Mouse (Mus musculus) forebrain, embryonic 16.5 days (tissue): ENCODE data around the gene Mmd. TPM values are rescaled to one million over a fixed set of nuclear protein-coding genes. Genes with fewer than 3 reads are reported as not detected.
A peak's percentile ranks its signal among the peaks of the same experiment; 100 is the strongest.

Experiments
- ATAC-seq: fragments of 200-750 bp; cut with Nextera tagmentation; 2 replicates; pipeline ENCODE4 v1.8.0; 2017; ENCODE audit warnings: mild to moderate bottlenecking, moderate library complexity
- H3K27ac ChIP-seq: fragments of 300-500 bp; sonication (generic); 2 replicates; pipeline ENCODE4 v1.5.1; 2014; ENCODE audit warnings: low read length, control low read depth
- H3K27me3 ChIP-seq: fragments of 300-500 bp; sonication (generic); replicated peaks from 2 replicates; pipeline ENCODE4 v1.6.1; 2014; ENCODE audit warnings: low read length; ENCODE audit not compliant: control insufficient read depth, insufficient read depth
- H3K36me3 ChIP-seq: fragments of 300-500 bp; sonication (generic); 2 replicates; pipeline ENCODE4 v1.6.1; 2014; ENCODE audit not compliant: control insufficient read depth, insufficient read depth
- H3K4me1 ChIP-seq: fragments of 300-500 bp; sonication (generic); replicated peaks from 2 replicates; pipeline ENCODE4 v1.6.1; 2014; ENCODE audit warnings: low read length; ENCODE audit not compliant: control insufficient read depth, insufficient read depth
- H3K4me2 ChIP-seq: fragments of 300-500 bp; sonication (generic); 2 replicates; pipeline ENCODE4 v1.6.1; 2014; ENCODE audit warnings: mild to moderate bottlenecking, low read length, control low read depth
- H3K4me3 ChIP-seq: fragments of 300-500 bp; sonication (generic); replicated peaks from 2 replicates; pipeline ENCODE4 v1.5.1; 2014; ENCODE audit warnings: mild to moderate bottlenecking, low read length, control low read depth
- H3K9ac ChIP-seq: fragments of 300-500 bp; sonication (generic); replicated peaks from 2 replicates; pipeline ENCODE4 v1.6.1; 2014; ENCODE audit warnings: low read depth, low read length, control low read depth
- H3K9me3 ChIP-seq: fragments of 300-500 bp; sonication (generic); 2 replicates; pipeline ENCODE4 v1.6.1; 2016; ENCODE audit warnings: low read length; ENCODE audit not compliant: control insufficient read depth
- WGBS: fragments of 180-500 bp; shearing (Covaris S2); extraction: QIAGEN DNeasy Blood & Tissue Kit; methylation state at CpG from one replicate; pipeline ENCODE4 v1.1.7; 2014; 5-methylcytosine and 5-hydroxymethylcytosine counted together
- polyA plus RNA-seq: library from polyadenylated mRNA; unstranded; fragments of >200 nt; fragmentation: Nextera tagmentation; extraction: Ambion mirVana; gene quantifications from 2 replicates; pipeline ENCODE4 v1.2.1, GENCODE M21; 2015

Gene Mmd
- 104 and 107 TPM in 2 replicates for polyA plus RNA-seq

DNA sequence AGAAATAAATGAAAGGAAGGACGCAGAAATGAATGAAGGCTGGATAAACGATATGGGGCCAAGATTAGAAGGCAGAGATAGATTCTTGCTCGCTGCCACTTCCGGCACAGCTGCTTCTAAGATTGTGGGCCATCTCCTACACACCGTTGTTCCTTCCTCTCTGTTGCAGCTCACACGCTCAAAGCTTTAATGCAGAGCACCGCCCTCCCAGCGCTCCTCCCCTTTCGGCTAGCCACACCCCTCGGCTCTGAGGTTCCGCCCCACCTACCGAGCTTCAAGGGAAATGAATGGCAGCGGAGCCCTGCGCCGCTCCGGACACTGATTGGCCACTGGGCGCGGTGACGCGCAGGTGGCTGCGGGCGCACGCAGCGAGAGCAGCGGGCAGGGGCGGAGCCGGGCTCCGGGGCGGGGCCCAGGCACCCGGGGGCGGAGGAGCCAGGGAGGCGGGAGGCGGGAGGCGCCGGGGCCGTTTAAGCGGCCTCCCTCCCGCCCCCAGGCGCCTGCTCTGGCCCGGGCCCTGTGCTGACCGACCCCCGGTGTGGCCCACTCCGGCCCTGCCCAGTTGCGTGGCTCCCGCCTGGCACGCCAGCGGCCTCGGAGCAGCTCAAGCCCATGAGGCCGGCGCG is at the start of gene Mmd:
Gene Mmd, plus strand, starts transcription at position 432 of the 626 bp plus-strand sequence.
- H3K27ac ChIP-seq: peak within 1 kb of the TSS; percentile 94
- H3K9ac ChIP-seq: peak within 1 kb of the TSS; percentile 93
- H3K27me3 ChIP-seq: no peaks in the 10 kb centered on the region
- WGBS: under 1% methylated on average over 41 of the region's 51 CpGs
- no peaks in the 10 kb centered on the region for H3K36me3 ChIP-seq
- peak within 1 kb of the TSS; percentile 96 for H3K4me3 ChIP-seq
- ATAC-seq: peak; percentile 99
- peaks cover 22% of the 10 kb centered on the region for H3K4me1 ChIP-seq
- H3K9me3 ChIP-seq: no peaks in the 10 kb centered on the region
- H3K4me2 ChIP-seq: peak within 1 kb of the TSS; percentile 65

DNA sequence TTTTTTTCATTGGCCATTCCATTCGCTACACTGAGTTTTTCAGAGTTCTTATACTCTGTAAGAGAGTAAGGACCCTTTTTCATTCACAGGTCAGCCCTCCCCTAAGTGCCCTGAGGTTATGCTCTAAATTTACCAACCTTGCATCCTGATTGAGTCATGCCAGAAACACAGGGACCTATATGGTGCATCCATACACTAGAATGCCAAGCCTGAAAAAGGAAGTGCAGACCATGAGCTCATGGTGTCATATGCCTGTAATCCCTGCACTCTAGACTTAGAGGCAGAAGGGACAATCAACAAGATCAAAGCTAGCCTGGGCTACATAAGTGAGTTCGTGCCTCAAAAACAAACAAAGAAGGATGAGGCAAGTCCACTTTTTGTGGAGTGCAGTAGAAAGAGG is 48.4 kb upstream of the Mmd start:
- Histone ChIP-seq H3K27me3 (no peaks in the 10 kb centered on the region), H3K9ac (no peak overlapping the region), H3K4me3 (no peak overlapping the region), H3K4me1 (0 out of 2 replicates have a peak, but pooled peaks cover 1% of the 10 kb centered on the region), H3K9me3 (no peaks in the 10 kb centered on the region), H3K36me3 (no peaks in the 10 kb centered on the region), H3K4me2 (no peak overlapping the region), H3K27ac (no peak overlapping the region)
- WGBS: 89% methylated on average over 2 of the region's 2 CpGs
- ATAC-seq: no peak

DNA sequence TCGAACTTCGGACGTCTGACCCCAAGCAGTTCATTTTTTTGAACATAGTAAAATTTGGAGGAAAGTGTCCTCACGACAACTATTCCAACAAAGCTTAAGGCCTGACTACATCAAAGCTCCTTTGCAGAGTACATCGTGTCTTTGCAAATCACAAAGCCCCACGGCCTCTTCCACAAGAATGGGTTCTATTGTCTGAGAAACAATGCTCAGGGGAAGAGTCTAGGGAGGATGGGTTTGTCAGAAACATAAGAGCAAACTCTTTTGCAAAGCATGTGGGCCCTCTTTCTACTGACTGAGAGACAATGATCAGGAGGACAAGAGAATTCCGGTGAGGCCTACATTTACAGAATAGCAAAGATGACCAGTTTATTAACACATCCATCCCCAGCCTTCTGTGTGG is 35.0 kb upstream of the Mmd start:
- no peaks in the 10 kb centered on the region for H3K9me3 ChIP-seq
- H3K4me3 ChIP-seq: no peak overlapping the region
- ATAC-seq: no peak
- no peak overlapping the region for H3K4me2 ChIP-seq
- WGBS: 62% methylated on average over 7 of the region's 7 CpGs
- H3K27me3 ChIP-seq: no peaks in the 10 kb centered on the region
- no peaks in the 10 kb centered on the region for H3K4me1 ChIP-seq
- no peak overlapping the region for H3K9ac ChIP-seq
- no peak overlapping the region for H3K27ac ChIP-seq
- no peaks in the 10 kb centered on the region for H3K36me3 ChIP-seq

DNA sequence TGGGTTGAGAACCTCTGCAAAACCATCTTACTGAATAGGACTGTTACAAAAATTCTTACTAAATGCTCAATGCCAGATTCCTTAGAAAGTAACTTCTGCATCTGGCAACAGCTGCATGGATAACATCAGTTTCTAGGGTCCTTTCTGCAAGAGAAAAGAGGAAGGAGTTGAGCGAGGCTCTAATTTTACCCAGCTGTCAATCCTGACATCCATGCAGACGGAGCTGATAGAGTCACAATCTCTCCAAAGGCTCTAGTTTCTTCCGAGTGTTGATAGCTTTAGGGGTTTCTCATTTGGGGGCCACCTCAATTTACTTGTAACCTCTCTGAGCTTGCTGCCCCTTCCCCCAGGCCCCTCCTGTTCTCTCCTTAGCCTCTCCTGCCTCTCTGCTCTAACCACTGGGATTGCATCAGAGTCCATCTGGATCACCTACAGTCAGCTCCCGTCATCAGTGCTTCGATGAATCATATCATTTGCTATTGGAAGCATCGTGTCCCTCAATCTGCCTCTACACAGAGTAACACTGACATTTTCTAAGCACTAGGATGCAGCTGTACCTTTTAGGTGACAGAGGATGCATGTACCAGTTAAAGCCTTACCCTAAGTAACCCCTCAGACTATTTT is 29.1 kb upstream of the Mmd start:
- ATAC-seq: no peak
- Histone ChIP-seq H3K4me3 (no peak overlapping the region), H3K27ac (no peak overlapping the region), H3K36me3 (no peaks in the 10 kb centered on the region), H3K9me3 (no peaks in the 10 kb centered on the region), H3K27me3 (no peaks in the 10 kb centered on the region), H3K9ac (no peak overlapping the region), H3K4me2 (no peak overlapping the region), H3K4me1 (no peaks in the 10 kb centered on the region)
- WGBS: 84% methylated on average over 6 of the region's 6 CpGs

DNA sequence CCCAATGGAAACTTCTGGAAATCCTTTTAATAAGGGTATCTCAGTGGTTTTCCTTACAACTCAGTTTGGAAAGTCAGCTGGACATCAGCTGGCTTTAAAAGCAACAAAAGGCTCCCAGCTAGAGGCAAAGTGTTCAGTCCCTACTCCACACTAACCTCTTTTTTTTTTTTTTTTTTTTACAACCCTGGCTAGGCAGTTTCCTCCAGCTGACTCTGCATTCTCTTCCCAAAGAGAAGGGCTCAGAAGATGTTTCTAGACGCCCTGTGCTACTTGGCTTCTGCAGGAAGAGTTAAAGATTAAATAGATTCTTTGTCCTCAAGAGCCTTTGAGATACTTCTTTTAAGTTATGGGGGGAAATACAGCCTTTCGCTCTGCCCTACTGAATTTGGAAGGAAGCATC is 28.5 kb upstream of the Mmd start:
- no peaks in the 10 kb centered on the region for H3K9me3 ChIP-seq
- H3K4me2 ChIP-seq: no peak overlapping the region
- no peak overlapping the region for H3K4me3 ChIP-seq
- H3K36me3 ChIP-seq: no peaks in the 10 kb centered on the region
- 54% methylated on average over 2 of the region's 2 CpGs for WGBS
- H3K27me3 ChIP-seq: no peaks in the 10 kb centered on the region
- H3K9ac ChIP-seq: no peak overlapping the region
- no peak for ATAC-seq
- no peaks in the 10 kb centered on the region for H3K4me1 ChIP-seq
- no peak overlapping the region for H3K27ac ChIP-seq

DNA sequence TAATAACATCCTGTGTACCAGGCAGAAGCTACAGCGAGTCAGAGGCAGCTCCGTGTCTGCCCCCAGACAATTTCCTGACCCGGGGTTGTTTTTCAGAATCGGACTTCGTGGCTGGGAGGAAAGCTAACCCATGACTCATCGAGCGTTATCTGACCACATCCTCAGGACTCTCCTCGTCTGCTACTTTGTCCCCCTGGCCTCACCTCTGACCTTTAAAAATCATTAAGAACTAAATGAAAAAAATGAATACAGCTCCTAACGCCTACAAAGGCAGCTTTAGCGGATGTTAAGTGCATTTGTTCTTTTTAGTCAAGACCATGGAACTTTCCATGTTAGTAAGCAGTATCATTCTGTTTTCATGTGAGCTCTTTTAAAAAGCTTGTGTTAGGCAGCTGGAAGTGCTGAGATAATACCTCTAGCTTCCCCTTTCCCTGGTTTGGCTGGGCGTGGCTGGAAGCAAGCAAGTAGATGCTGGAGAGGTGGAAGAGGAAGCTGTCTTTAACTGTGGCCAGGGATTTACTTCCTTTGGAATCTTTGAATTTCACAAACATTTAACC is 24.3 kb upstream of the Mmd start:
- Histone ChIP-seq H3K9me3 (no peaks in the 10 kb centered on the region), H3K4me3 (no peak overlapping the region), H3K4me2 (no peak overlapping the region), H3K4me1 (peaks cover 5% of the 10 kb centered on the region; the same call in 1 of the 2 replicates), H3K9ac (no peak overlapping the region), H3K36me3 (no peaks in the 10 kb centered on the region), H3K27me3 (no peaks in the 10 kb centered on the region), H3K27ac (no peak overlapping the region)
- 80% methylated on average over 11 of the region's 11 CpGs for WGBS
- ATAC-seq: no peak

DNA sequence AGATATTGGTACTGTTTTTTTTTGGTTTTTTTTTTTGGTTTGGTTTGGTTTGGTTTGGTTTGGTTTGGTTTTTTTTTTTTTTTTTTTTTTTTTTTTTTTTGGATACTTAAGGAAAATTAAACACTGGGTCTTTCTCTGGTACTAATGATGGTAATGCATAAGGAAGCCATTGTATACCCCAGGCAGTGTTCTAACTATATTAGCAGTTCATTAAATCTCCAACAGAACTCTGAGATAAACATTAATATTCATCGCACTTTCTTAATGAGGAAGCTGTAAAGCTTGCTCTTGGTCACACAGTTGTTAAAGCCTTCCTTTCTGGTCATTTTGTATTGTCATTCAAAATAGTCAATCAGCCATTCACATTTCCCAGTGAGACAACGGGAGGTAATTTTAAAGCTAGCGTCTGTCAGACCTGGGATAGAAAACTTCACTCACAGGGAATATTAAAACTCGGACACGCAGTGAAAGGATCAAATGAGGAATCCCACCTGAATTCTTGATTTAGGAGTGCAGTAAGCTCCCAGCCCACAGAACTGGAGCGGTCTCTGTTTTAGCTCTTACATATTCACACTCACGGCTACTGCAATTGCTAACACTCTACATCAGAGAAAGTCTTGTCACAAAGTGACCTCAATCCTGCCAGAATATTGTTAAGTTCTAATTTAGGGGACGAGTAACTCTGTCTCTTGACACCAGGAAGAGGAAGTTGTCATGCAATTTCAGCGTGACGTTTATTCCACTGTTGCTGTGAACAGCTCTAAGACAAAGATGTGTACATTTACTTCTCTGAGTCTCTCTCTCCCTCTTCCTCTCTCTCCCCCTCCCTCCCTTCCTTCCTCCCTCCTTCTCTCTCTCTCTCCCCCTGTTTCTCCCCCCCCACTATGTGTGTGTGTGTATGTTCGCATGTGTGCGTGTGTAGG is 22.0 kb upstream of the Mmd start:
- no peaks in the 10 kb centered on the region for H3K27me3 ChIP-seq
- no peak overlapping the region for H3K4me3 ChIP-seq
- WGBS: 23% methylated on average over 12 of the region's 12 CpGs
- H3K4me1 ChIP-seq: peaks cover 8% of the 10 kb centered on the region
- no peaks in the 10 kb centered on the region for H3K36me3 ChIP-seq
- H3K9me3 ChIP-seq: no peaks in the 10 kb centered on the region
- ATAC-seq: peak; percentile 43
- H3K4me2 ChIP-seq: no peak overlapping the region; the same call in 1 of the 2 replicates
- no peak overlapping the region for H3K27ac ChIP-seq
- no peak overlapping the region for H3K9ac ChIP-seq

DNA sequence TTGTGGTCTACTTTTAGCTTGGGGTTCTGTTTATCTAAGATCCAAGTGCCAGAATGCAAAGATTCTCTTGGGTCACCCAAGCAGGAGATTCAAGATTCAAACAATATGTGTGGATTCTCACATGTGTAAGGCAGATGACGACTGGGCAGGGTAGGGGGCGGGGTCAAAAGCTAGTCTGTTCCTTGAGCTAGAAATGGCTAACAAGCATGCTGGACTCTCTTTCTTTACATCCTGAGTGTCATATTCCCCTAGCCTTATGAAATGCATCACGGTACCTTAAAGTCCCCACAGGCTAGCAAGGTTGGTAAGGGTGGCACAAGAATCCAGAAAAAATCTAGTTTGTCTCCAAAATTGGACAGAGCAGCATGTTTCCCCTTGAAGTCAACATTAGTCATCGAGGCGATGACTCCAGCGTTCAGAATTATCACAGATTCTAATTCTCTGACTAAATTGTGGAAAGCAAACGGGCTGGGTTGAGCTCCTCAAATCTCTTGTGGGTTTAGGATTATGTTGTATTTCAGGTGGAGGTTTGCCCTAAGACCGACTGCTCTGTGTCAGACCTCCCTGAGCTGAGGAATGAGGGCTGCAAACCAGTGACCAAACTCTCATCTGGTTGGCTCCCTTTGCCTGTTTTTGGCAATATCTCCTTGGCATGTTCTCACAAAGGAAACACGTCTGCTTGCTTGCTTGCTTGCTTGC is 20.9 kb upstream of the Mmd start:
- peaks cover 14% of the 10 kb centered on the region for H3K4me1 ChIP-seq
- H3K27me3 ChIP-seq: no peaks in the 10 kb centered on the region
- 87% methylated on average over 9 of the region's 9 CpGs for WGBS
- no peak overlapping the region for H3K4me3 ChIP-seq
- H3K36me3 ChIP-seq: no peaks in the 10 kb centered on the region
- no peak overlapping the region for H3K9ac ChIP-seq
- no peaks in the 10 kb centered on the region for H3K9me3 ChIP-seq
- no peak overlapping the region for H3K4me2 ChIP-seq
- no peak for ATAC-seq
- no peak overlapping the region for H3K27ac ChIP-seq
